30 mouse cellular contexts compared by ENCODE assay signal in genomic region chr6:28645231-28645630, GRCm38 (mm10).
"Had no signal": no experiment of that assay in that cellular context is flagged by ENCODE, and none has a peak within 500 bp of the region (broad histone marks: within the 10 kb centered on the region; RNA-seq: fewer than 3 reads in every experiment).

No protein-coding gene starts in this region.

- H3K4me3 ChIP-seq: heart, embryonic 12.5 days; heart, embryonic 13.5 days; heart, embryonic 15.5 days; hindbrain, embryonic 10.5 days; hindbrain, embryonic 12.5 days; hindbrain, embryonic 13.5 days; hindbrain, embryonic 15.5 days; intestine, embryonic 15.5 days; kidney, embryonic 15.5 days; layer of hippocampus, adult 2 months; left cerebral cortex, adult 2 months had no signal

- H3K9ac ChIP-seq: heart, embryonic 12.5 days; heart, embryonic 13.5 days; heart, embryonic 15.5 days; hindbrain, embryonic 12.5 days; hindbrain, embryonic 13.5 days; hindbrain, embryonic 14.5 days; hindbrain, embryonic 15.5 days; intestine, embryonic 15.5 days; kidney, embryonic 15.5 days had no signal

- H3K27ac ChIP-seq: heart, embryonic 13.5 days; heart, embryonic 15.5 days; hindbrain, embryonic 10.5 days; hindbrain, embryonic 12.5 days; hindbrain, embryonic 13.5 days; hindbrain, embryonic 14.5 days; hindbrain, embryonic 15.5 days; hindbrain, postnatal 0 days; intestine, embryonic 15.5 days; kidney, embryonic 15.5 days; kidney, postnatal 0 days; left cerebral cortex, adult 2 months had no signal

- H3K9me3 ChIP-seq: heart, embryonic 12.5 days; heart, embryonic 13.5 days; heart, embryonic 15.5 days; hindbrain, embryonic 10.5 days; hindbrain, embryonic 12.5 days; hindbrain, embryonic 13.5 days; hindbrain, embryonic 15.5 days; intestine, embryonic 15.5 days; kidney, embryonic 15.5 days had no signal

- DNase-seq: heart, postnatal 10 days; heart, postnatal 14 days; heart, postnatal 36 days; heart, postnatal 4 days; kidney, adult 11 months; kidney, adult 18-20 months; kidney, adult 2 months; kidney, adult 8-10 months; kidney, adult 9 months; kidney, postnatal 10 days; kidney, postnatal 14 days; kidney, postnatal 25 days; kidney, postnatal 36 days; kidney, postnatal 4 days; layer of hippocampus, adult 9-11 months; layer of hippocampus, postnatal 36 days had no signal

- H3K4me1 ChIP-seq: heart, embryonic 15.5 days; hindbrain, embryonic 10.5 days; intestine, embryonic 15.5 days had no signal

- H3K27me3 ChIP-seq: heart, embryonic 12.5 days; heart, embryonic 13.5 days; heart, embryonic 15.5 days; hindbrain, embryonic 12.5 days; hindbrain, embryonic 13.5 days; hindbrain, embryonic 15.5 days; intestine, embryonic 15.5 days; kidney, embryonic 15.5 days had no signal

- H3K36me3 ChIP-seq: heart, embryonic 12.5 days; heart, embryonic 15.5 days; hindbrain, embryonic 10.5 days; hindbrain, embryonic 12.5 days; hindbrain, embryonic 13.5 days; hindbrain, embryonic 15.5 days; intestine, embryonic 15.5 days; kidney, embryonic 15.5 days had no signal
